Mouse (Mus musculus) testis, postnatal 14 days (tissue): ENCODE data around the gene Aunip.
A peak's percentile ranks its signal among the peaks of the same experiment; 100 is the strongest.
"Not testable (repeated sequence)": the region's sequence is repeated elsewhere in the genome, so short reads cannot be mapped to it uniquely, and the experiment has no call there.

ENCODE experiments used
- DNase-seq: peaks from one replicate; pipeline ENCODE4 v3.0.0; 2021; ENCODE audit warnings: low spot score

Gene Aunip

GRCm38 (mm10) chr4:134485151-134485900 lies 25.5 kb upstream of the Aunip start:
- no peak for DNase-seq

DNA sequence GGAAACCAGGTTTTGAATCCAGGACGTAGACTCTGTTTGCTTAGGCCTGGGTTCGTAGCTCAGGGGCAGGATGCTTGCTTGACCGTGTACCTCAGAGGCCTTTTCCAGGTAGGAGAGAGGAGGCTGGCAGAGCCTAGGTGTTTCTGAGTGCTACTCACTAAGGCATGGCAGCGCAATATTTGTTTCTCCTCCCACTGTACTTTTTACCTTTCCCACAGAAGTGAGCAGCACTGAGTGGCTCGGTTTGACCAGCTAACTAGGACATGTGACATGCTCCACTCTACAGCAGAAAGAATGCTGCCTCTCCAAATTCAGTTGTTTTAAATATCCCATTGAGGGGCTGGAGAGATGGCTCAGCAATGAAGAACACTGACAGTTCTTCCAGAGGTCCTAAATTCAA lies 22.6 kb upstream of the Aunip start:
- DNase-seq: no peak

GRCm38 (mm10) chr4:134489986-134490665 lies 20.7 kb upstream of the Aunip start:
- DNase-seq: no peak

GRCm38 (mm10) chr4:134491716-134492115 lies 19.1 kb upstream of the Aunip start:
- no peak for DNase-seq

GRCm38 (mm10) chr4:134494161-134494560 lies 16.6 kb upstream of the Aunip start:
- not testable (repeated sequence) for DNase-seq

GRCm38 (mm10) chr4:134494780-134495545 lies 15.8 kb upstream of the Aunip start:
- peak; percentile 71 for DNase-seq

- DNase-seq: no peak
Observed at GRCm38 (mm10) chr4:134495546-134495923, 15.3 kb upstream of the Aunip start.

DNA sequence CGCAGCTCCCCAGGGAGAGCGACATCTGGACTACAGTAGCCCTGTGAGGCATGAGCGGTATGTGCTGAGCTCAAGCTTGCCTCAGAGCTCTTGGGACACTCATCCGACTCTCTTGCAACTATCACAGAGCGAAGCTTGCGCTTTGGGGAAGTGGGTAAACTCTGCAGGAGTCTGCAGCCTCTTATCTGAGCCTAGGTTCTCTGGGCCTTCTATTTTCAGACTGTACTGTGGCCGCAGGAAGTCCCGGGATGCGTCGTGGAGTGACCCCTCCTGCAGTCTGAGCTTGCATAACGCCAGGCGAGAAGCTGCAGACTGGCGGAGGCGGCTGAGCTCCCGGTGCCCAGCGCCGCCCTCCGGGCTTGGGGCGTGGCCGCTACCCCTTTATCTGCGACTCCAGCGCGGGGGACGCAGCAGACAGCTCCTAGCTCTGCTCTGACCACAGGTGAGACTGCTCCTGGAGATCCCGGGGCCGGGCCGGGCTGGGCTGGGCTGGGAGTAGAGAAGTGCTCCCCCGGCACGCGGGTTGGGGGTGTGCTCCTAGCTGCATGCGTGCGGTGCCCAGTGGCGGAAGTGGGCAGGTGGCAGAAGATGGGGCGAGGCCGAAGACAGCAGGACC lies 14.1 kb upstream of the Aunip start, which contains the start of gene Paqr7:
Paqr7 (plus strand) TSS at position 103 of the 616 bp plus-strand sequence.
- peak; percentile 78 for DNase-seq

GRCm38 (mm10) chr4:134497223-134497622 lies 13.6 kb upstream of the Aunip start:
- no peak for DNase-seq

DNA sequence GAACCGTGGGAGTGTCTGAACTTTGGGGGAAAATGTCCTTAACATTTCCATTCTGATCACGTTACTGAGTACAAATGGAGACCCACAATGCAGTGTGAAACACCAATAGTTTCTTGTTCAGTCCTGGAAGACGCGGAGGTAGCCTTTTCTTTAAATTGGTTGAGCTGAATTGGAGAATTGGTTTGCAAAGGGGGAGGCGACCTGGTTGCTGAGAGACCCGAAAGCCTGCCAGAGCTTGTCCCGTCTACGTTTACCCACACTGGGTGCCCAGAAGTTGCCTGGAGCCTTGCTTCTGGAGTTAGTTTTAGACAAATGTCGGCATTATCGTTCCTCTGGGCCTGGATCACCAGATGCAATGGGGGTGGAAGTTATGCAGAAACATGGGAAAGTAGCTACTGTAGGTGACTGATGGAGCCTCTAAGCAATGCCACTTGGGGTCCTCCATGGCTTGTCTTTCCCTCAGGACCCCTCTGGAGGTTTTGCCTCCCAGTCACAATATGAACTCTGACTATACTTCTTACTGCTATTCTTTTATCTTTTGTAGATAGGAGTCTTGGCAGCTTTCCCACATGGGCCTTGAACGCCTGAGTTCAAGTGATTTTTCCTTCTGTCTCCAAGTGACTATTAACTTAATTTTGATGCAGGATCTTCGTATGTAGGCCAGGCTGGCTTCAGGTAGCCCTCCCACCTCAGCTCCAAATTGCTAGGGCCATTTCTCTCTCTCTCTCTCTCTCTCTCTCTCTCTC lies 12.6 kb upstream of the Aunip start:
- DNase-seq: no peak

DNA sequence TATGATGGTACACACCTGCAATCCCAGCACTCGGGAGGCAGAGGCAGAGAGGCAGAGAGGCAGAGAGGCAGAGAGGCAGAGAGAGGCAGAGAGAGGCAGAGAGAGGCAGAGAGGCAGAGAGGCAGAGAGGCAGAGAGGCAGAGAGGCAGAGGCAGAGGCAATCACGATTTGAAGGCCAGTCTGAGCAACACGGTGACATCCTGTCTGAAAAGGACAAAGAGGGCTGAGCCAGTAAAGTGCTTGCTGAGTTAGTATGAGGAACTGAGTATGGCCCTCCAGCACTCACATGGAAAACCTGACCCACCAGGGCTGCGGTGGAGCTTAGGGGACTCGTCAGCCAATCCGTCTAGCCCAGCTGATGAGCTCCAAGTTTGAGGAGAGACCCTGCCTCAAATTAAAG lies 11.8 kb upstream of the Aunip start:
- not testable (repeated sequence) for DNase-seq

DNA sequence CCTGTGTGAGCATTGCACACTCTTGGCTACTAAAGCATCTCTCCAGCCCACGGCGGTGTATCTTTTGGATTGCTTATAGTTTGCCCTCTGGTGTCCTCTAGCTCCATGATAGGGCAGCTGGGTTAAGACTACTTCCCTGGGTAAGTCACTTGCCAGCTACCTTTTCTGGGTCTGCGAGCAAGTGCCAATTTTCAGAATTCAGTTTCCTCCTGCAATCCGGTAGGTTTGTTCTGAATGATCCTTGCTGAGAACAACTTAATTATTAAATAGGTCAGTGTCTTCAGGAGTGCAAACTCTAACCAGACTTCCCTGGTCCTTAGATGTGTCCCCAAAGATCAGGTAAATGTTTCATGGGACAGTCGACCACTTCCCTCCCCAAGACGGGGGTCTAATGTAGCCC lies 9.7 kb upstream of the Aunip start:
- DNase-seq: no peak

- DNase-seq: no peak
Observed at GRCm38 (mm10) chr4:134503686-134504357, 7.0 kb upstream of the Aunip start.

DNA sequence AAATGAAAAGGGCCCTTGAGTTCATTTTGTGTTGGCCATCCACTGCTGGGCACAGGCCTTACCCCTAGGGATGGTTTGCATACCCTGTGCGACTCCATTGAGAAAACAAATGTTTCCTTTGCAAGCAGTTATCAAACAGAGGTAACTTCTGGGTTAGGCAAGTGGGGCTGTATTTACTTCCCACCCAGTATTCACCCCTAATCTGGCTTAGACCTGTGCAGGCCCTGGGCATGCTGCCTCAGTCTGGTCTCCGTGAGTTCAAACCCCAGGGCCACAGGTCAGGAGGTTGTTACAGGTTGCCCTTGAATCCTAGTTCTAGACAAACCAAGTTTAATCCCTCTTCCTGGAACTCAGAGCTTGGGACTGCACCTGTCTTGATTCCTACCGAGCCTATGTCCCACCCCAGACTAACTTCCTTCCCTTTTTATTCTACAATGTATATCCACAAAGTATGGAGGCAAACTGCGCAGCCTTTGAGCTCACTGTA lies 5.5 kb upstream of the Aunip start:
- DNase-seq: no peak

DNA sequence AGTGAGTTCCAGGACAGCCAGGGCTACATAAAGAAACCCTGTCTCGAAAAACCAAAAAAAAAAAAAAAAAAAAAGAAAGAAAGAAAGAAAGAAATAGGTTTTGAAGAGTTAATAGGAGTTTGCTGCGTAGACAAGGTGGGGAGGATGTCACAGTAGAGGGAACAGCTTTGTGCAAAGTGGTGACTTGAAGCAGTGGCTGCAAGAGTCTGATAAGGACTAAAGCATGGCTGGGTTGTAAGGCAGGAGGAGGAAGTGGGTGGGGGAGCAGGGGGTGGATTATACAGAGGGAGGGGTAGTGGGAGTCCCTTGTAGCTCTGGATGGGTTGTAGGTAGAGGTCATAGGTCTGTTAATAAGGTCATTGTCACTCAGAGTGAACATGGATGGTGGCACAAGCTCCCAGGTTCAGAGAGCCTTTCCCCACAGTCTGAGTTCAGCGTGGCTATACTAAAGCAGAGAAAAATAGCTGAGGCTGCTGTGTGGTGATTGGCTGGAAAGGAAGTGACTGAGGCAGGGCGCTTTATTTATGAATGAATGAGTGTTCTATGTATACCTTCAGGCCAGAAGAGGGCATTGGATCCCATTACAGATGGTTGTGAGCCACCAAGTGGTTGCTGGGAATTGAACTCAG lies 4.7 kb upstream of the Aunip start:
- no peak for DNase-seq

DNA sequence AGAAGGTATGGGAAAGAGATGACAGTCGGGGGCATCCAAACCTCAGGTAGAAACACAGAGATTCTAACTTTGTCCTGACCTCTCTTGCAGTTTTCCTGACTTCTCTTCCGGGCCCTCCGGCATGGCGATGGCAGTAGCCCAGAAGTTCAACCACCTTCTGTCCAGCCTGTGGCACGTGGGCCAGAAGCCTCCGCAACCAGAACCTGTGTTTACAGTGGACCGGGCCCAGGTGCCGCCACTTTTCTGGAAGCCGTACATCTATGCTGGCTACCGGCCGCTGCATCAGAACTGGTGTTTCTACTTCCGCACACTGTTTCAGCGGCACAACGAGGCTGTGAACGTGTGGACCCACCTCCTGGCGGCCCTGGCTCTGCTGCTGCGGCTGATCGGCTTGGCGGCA lies 4.1 kb upstream of the Aunip start:
- no peak for DNase-seq

DNA sequence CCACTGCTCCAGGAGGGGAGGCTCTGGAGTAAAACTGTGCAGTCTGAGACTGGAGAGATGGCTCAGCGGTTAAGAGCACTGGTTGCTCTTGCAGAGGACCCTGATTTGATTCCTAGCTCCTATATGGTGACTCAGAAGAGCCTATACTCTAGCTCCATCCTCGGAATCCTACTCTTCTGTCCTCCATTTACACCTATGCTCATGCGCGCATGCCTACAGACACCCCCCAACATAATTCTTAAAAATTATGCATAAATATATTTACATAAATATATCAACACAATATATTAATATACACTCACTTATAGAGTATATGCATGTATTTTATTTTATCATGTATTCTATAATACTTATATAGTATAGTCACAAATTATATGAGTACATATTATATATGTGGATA lies 403 bp upstream of the Aunip start:
- DNase-seq: no peak

GRCm38 (mm10) chr4:134511730-134512129 lies 931 bp downstream of the Aunip start:
- no peak for DNase-seq

GRCm38 (mm10) chr4:134512798-134513197 lies 2.0 kb downstream of the Aunip start:
- peak; percentile 79 for DNase-seq

- DNase-seq: no peak
Observed at GRCm38 (mm10) chr4:134514309-134514930, 3.6 kb downstream of the Aunip start.
